Mouse (Mus musculus) erythroblast, embryonic 14.5 days (primary cell): ENCODE data around the gene Uckl1.

Experiments used
- GATA1 ChIP-seq: IDR thresholded peaks from 2 replicates; pipeline ENCODE4 v1.6.1; 2012; ENCODE audit warnings: low read length, inconsistent platforms, mixed read lengths
- TAL1 ChIP-seq: IDR thresholded peaks from 3 replicates; pipeline ENCODE4 v1.6.1; 2012; ENCODE audit warnings: low read length, inconsistent platforms, mixed read lengths

GRCm38 (mm10) chr2:181593042-181593421 lies 8.3 kb upstream of the Uckl1 start:
- TF ChIP-seq TAL1: no peak
- no peak for TF ChIP-seq GATA1
